Comparison of ENCODE assay signal across 13 mouse cellular contexts in the genomic region with DNA sequence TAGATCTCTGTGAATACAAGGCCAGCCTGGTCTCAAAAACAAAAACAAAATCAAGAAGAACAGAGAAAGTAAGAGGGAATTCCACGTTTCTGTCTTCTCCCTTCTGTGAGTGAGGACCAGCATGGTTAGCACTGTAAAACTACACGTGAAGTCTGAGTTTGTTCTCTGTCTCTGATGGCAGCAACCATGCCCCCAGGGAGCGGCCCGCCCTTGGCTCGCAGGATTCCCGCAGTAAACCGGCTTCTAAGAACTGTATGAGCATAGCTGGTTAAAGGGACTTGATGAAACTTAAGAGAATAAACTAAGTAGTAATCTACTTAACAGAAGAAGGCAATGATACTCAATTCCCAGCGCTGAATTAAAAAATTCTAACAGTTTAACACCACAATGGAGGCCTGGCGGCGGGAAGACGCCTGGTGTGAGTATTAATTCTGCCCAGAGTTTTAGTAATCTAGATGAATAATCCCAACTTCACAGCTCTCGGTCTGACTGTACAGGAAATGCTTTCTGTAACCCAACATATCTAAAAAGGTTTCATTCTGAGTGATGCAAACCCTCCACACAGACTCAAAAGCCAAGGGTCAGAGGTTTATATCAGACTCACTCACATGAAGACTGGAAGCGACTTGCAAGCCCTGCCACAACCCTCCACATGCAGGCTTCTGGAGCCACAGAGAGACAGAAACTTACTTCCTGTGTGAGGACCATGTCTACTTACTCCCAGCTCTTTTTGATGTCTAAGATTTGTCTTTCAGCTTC. TPM values are rescaled to one million over a fixed set of nuclear protein-coding genes. Genes with fewer than 3 reads are reported as not detected.
A peak's percentile ranks its signal among the peaks of the same experiment; 100 is the strongest.
DNase-seq lines count a peak whose midpoint lies in the region; ATAC-seq and TF ChIP-seq lines count a peak whose summit lies in the region.
"Had no signal": no experiment of that assay in that cellular context is flagged by ENCODE, and none has a peak within 500 bp of the region (broad histone marks: within the 10 kb centered on the region; RNA-seq: fewer than 3 reads in every experiment).

No protein-coding gene starts in this region.

- H3K9me3 ChIP-seq in hindbrain, embryonic 13.5 days: no peaks in the 10 kb centered on the region
- H3K9me3 ChIP-seq: forebrain, embryonic 13.5 days; liver, embryonic 13.5 days had no signal

- WGBS in hindbrain, embryonic 13.5 days: 86% methylated on average over 13 of the region's 13 CpGs

- intact Hi-C loops in gastrocnemius, adult 2 months (cut with DNase I): no loop called here

- H3K27ac ChIP-seq in gastrocnemius, adult 2 months: peak overlapping the region; percentile 40; the same call in 1 of the 2 replicates
- H3K27ac ChIP-seq in hindbrain, embryonic 13.5 days: no peak overlapping the region
- H3K27ac ChIP-seq: forebrain, embryonic 13.5 days; liver, embryonic 13.5 days had no signal

- H3K4me1 ChIP-seq in hindbrain, embryonic 13.5 days (replicated peaks): peaks cover 58% of the 10 kb centered on the region

- no peak for ATAC-seq in hindbrain, embryonic 13.5 days (ENCODE audit: low FRiP score)
- ATAC-seq: forebrain, embryonic 13.5 days; hindbrain, embryonic 16.5 days had no signal

- no peak overlapping the region for H3K9ac ChIP-seq in hindbrain, embryonic 13.5 days
- H3K9ac ChIP-seq: forebrain, embryonic 13.5 days; liver, embryonic 13.5 days had no signal

- H3K4me3 ChIP-seq in gastrocnemius, adult 2 months: no peak overlapping the region
- H3K4me3 ChIP-seq in hindbrain, embryonic 13.5 days: no peak overlapping the region
- H3K4me3 ChIP-seq: forebrain, embryonic 13.5 days; liver, embryonic 13.5 days had no signal

- peak; percentile 19 for DNase-seq in adrenal gland, postnatal 25 days
- DNase-seq in adrenal gland, postnatal 4 days (ENCODE audit: low spot score in 2 of 2): no peak
- peak; percentile 82 for DNase-seq in A20 (ENCODE audit: low read depth, low spot score)
- DNase-seq in gastrocnemius, adult 2 months: peak; percentile 73
- peak; percentile 33 to 59 for DNase-seq in natural killer cell, adult 2 months (ENCODE audit: low spot score in 2 of 2)
- DNase-seq in Muller cell, postnatal 12 days (ENCODE audit: inconsistent ontology term): no peak
- DNase-seq in cerebellum, adult 11 months: no peak
- DNase-seq: cerebellum, adult 9-11 months; kidney, adult 8-10 months; liver, embryonic 13.5 days had no signal

- H3K27me3 ChIP-seq in hindbrain, embryonic 13.5 days: no peaks in the 10 kb centered on the region
- H3K27me3 ChIP-seq: forebrain, embryonic 13.5 days; liver, embryonic 13.5 days had no signal

- peaks cover 29% of the 10 kb centered on the region for H3K36me3 ChIP-seq in hindbrain, embryonic 13.5 days

- H3K4me2 ChIP-seq in hindbrain, embryonic 13.5 days: no peak overlapping the region
- H3K4me2 ChIP-seq: forebrain, embryonic 13.5 days; liver, embryonic 13.5 days had no signal

- no peak for TF ChIP-seq CTCF in gastrocnemius, adult 2 months (IDR thresholded peaks at IDR 0.05)

RNA-seq across cellular contexts. Expression of gene Kmt2a, which starts 12.6 kb away (rescaled TPM):
- total RNA-seq in adrenal gland, postnatal 25 days (2021): 31.5 and 47.5 TPM in 2 replicates
- 10 to 100 TPM; 38.2 to 40.3 TPM for total RNA-seq in adrenal gland, postnatal 4 days (2021)
- 10 to 100 TPM; 21.5 to 21.7 TPM for total RNA-seq in gastrocnemius, adult 2 months (2021)
- 15.8 and 20.6 TPM in 2 replicates for polyA plus RNA-seq in hindbrain, embryonic 13.5 days (2015; fragmentation: Nextera tagmentation; extraction: Ambion mirVana)

RNA-seq across cellular contexts. Expression of gene Atp5l, which starts 52.0 kb away (rescaled TPM):
- total RNA-seq in adrenal gland, postnatal 25 days (2021): 383 and 529 TPM in 2 replicates
- total RNA-seq in adrenal gland, postnatal 4 days (2021): 100 to 1,000 TPM; 458 to 535 TPM
- 100 to 1,000 TPM; 668 to 937 TPM for total RNA-seq in gastrocnemius, adult 2 months (2021)
- polyA plus RNA-seq in hindbrain, embryonic 13.5 days (2015; fragmentation: Nextera tagmentation; extraction: Ambion mirVana): 795 and 863 TPM in 2 replicates

Comparison
In these comparisons a context has a peak if more than half of its experiments do, and no peak if none do; other contexts are left out.
1. DNase-seq: peak in adrenal gland, postnatal 25 days (single experiment), A20 (single experiment), gastrocnemius, adult 2 months (single experiment) and natural killer cell, adult 2 months (2 of 2); none in adrenal gland, postnatal 4 days (0 of 2), Muller cell, postnatal 12 days (single experiment) and cerebellum, adult 11 months (single experiment).